Mouse (Mus musculus) thymus, adult 2 months (tissue): ENCODE results near the gene Rcbtb1. TPM values are rescaled to one million over a fixed set of nuclear protein-coding genes. Genes with fewer than 3 reads are reported as not detected.
A peak's percentile ranks its signal among the peaks of the same experiment; 100 is the strongest.

Experiments
- DNase-seq: peaks from one replicate; pipeline ENCODE4 v3.0.0; 2021
- H3K27ac ChIP-seq: fragments of 200-500 bp; 2 replicates; pipeline ENCODE4 v1.5.1; 2012; ENCODE audit warnings: low read length, control low read depth; ENCODE audit not compliant: control insufficient read depth, insufficient read depth
- H3K27me3 ChIP-seq: fragments of 200-500 bp; 2 replicates; pipeline ENCODE4 v1.6.1; 2012; ENCODE audit warnings: mild to moderate bottlenecking, low read length, moderate library complexity, mixed read lengths; ENCODE audit not compliant: control insufficient read depth, insufficient read depth
- H3K36me3 ChIP-seq: fragments of 200-500 bp; 2 replicates; pipeline ENCODE4 v1.6.1; 2012; ENCODE audit warnings: mild to moderate bottlenecking, low read length, moderate library complexity; ENCODE audit not compliant: control insufficient read depth, insufficient read depth
- H3K4me1 ChIP-seq: fragments of 200-500 bp; replicated peaks from 2 replicates; pipeline ENCODE4 v1.6.1; 2012; ENCODE audit warnings: low read length; ENCODE audit not compliant: control insufficient read depth, insufficient read depth
- H3K4me3 ChIP-seq: fragments of 200-500 bp; 2 replicates; pipeline ENCODE4 v1.5.1; 2012; ENCODE audit warnings: mild to moderate bottlenecking, low read length, control low read depth, moderate library complexity; ENCODE audit not compliant: control insufficient read depth, insufficient read depth
- CTCF ChIP-seq: fragments of 200-500 bp; IDR thresholded peaks from 2 replicates; pipeline ENCODE4 v1.5.1; 2012; ENCODE audit warnings: mild to moderate bottlenecking, control low read depth, low read length, moderate library complexity, borderline replicate concordance; ENCODE audit not compliant: control insufficient read depth, poor library complexity, insufficient read depth; ENCODE audit errors: extremely low read depth
- POLR2A ChIP-seq: fragments of 200-500 bp; IDR thresholded peaks from 2 replicates; pipeline ENCODE4 v1.6.1; 2012; ENCODE audit warnings: mild to moderate bottlenecking, low read length, control low read depth, moderate library complexity; ENCODE audit not compliant: control insufficient read depth, poor library complexity, insufficient read depth; ENCODE audit errors: extremely low read depth
- WGBS: fragments of 180-500 bp; shearing (Covaris S2); methylation state at CpG from one replicate; pipeline ENCODE4 v1.1.7; 2018; 5-methylcytosine and 5-hydroxymethylcytosine counted together
- polyA plus RNA-seq: library from polyadenylated mRNA; depleted of rRNA; stranded (reverse); fragments of >200 nt; gene quantifications from 2 replicates; pipeline ENCODE4 v1.2.3, GENCODE M21; 2012

The Rcbtb1 gene
- polyA plus RNA-seq, 1 experiment, result 16.9 TPM

- Histone ChIP-seq H3K4me1 (no peaks in the 10 kb centered on the region), H3K27ac (peak overlapping the region; percentile 86), H3K36me3 (no peaks in the 10 kb centered on the region), H3K27me3 (no peaks in the 10 kb centered on the region), H3K4me3 (peak overlapping the region; percentile 81)
- TF ChIP-seq POLR2A, result no peak
- no peak for TF ChIP-seq CTCF
- no peak for DNase-seq
- 3% methylated on average over 21 of the region's 21 CpGs for WGBS
Measured at GRCm38 (mm10) chr14:59201604-59202215, 701 bp downstream of the Rcbtb1 start.

- H3K4me3 ChIP-seq, result no peak overlapping the region
- no peaks in the 10 kb centered on the region for H3K4me1 ChIP-seq
- no peak for TF ChIP-seq POLR2A
- no peak for TF ChIP-seq CTCF
- H3K27ac ChIP-seq, result no peak overlapping the region
- WGBS, result 69% methylated on average over 7 of the region's 7 CpGs
- H3K36me3 ChIP-seq, result no peaks in the 10 kb centered on the region
- no peaks in the 10 kb centered on the region for H3K27me3 ChIP-seq
- DNase-seq, result no peak
Measured at GRCm38 (mm10) chr14:59205461-59205860, 4.5 kb downstream of the Rcbtb1 start.

- no peaks in the 10 kb centered on the region for H3K4me1 ChIP-seq
- 97% methylated on average over 10 of the region's 10 CpGs for WGBS
- TF ChIP-seq CTCF (no peak), POLR2A (no peak)
- H3K27me3 ChIP-seq, result no peaks in the 10 kb centered on the region
- no peaks in the 10 kb centered on the region for H3K36me3 ChIP-seq
- no peak overlapping the region for H3K27ac ChIP-seq
- no peak overlapping the region for H3K4me3 ChIP-seq
- no peak for DNase-seq
Measured at GRCm38 (mm10) chr14:59205976-59206583, 5.1 kb downstream of the Rcbtb1 start.

- 90% methylated on average over 7 of the region's 7 CpGs for WGBS
- TF ChIP-seq POLR2A (no peak), CTCF (no peak)
- Histone ChIP-seq H3K27me3 (no peaks in the 10 kb centered on the region), H3K36me3 (no peaks in the 10 kb centered on the region), H3K4me3 (no peak overlapping the region), H3K27ac (no peak overlapping the region), H3K4me1 (no peaks in the 10 kb centered on the region)
- DNase-seq, result no peak
Measured at GRCm38 (mm10) chr14:59209003-59209402, 8.0 kb downstream of the Rcbtb1 start.

GRCm38 (mm10) chr14:59209816-59210215 lies 8.8 kb downstream of the Rcbtb1 start:
- H3K27ac ChIP-seq, result no peak overlapping the region
- WGBS, result 98% methylated on average over 2 of the region's 2 CpGs
- H3K36me3 ChIP-seq, result no peaks in the 10 kb centered on the region
- H3K27me3 ChIP-seq, result no peaks in the 10 kb centered on the region
- H3K4me3 ChIP-seq, result no peak overlapping the region
- TF ChIP-seq CTCF (no peak), POLR2A (no peak)
- no peak for DNase-seq
- no peaks in the 10 kb centered on the region for H3K4me1 ChIP-seq

GRCm38 (mm10) chr14:59219241-59219640 lies 18.2 kb downstream of the Rcbtb1 start:
- 33% methylated on average over 3 of the region's 3 CpGs for WGBS
- H3K36me3 ChIP-seq, result peaks cover 6% of the 10 kb centered on the region; the same call in 1 of the 2 replicates
- DNase-seq, result no peak
- TF ChIP-seq POLR2A (no peak), CTCF (no peak)
- H3K4me1 ChIP-seq, result no peaks in the 10 kb centered on the region
- no peaks in the 10 kb centered on the region for H3K27me3 ChIP-seq
- H3K27ac ChIP-seq, result no peak overlapping the region
- no peak overlapping the region for H3K4me3 ChIP-seq
